Comparison of ENCODE assay signal across 8 mouse cellular contexts in genomic region chr4:119734352-119734751, GRCm38 (mm10). TPM values are rescaled to one million over a fixed set of nuclear protein-coding genes. Genes with fewer than 3 reads are reported as not detected.
DNase-seq lines count a peak whose midpoint lies in the region; ATAC-seq and TF ChIP-seq lines count a peak whose summit lies in the region.

No protein-coding gene starts in this region.

- ATAC-seq in heart, embryonic 16.5 days (replicated peaks; ENCODE audit: extremely low read depth, insufficient read depth, low FRiP score) = no peak
- no peak for ATAC-seq in liver, postnatal 0 days

- H3K9ac ChIP-seq in heart, adult 2 months (ENCODE audit: low read depth, low read length) = peak overlapping the region; percentile 89
- H3K9ac ChIP-seq in heart, embryonic 16.5 days (ENCODE audit: low read length) = peak overlapping the region; percentile 82
- H3K9ac ChIP-seq in liver, postnatal 0 days (replicated peaks) = no peak overlapping the region

- no peaks in the 10 kb centered on the region for H3K27me3 ChIP-seq in heart, adult 2 months (ENCODE audit: control insufficient read depth, insufficient read depth, low read length)
- peaks cover 26% of the 10 kb centered on the region for H3K27me3 ChIP-seq in E14TG2a.4 (ENCODE audit: insufficient read depth, low read length)
- H3K27me3 ChIP-seq in heart, embryonic 16.5 days (ENCODE audit: control insufficient read depth, insufficient read depth, low read length) = peaks cover 11% of the 10 kb centered on the region
- peaks cover 13% of the 10 kb centered on the region for H3K27me3 ChIP-seq in liver, postnatal 0 days (ENCODE audit: insufficient read depth, low read length)

- no peaks in the 10 kb centered on the region for H3K79me2 ChIP-seq in heart, adult 2 months (replicated peaks; ENCODE audit: control insufficient read depth, insufficient read depth, low read length)

- intact Hi-C loops in heart, adult 2 months (cut with DNase I) = loop anchor here (5.0 kb wide), 1 partner anchor 192 kb away; no protein-coding TSS in a partner anchor

- no peak for TF ChIP-seq CTCF in heart, adult 2 months (IDR thresholded peaks at IDR 0.05)
- no peak for TF ChIP-seq CTCF in E14TG2a.4 (conservative IDR thresholded peaks at IDR 0.05; ENCODE audit: low read length)
- no peak for TF ChIP-seq CTCF in liver, postnatal 0 days (IDR thresholded peaks at IDR 0.05; ENCODE audit: low read depth)

- H3K9me3 ChIP-seq in E14TG2a.4 (ENCODE audit: low read length) = no peaks in the 10 kb centered on the region
- no peaks in the 10 kb centered on the region for H3K9me3 ChIP-seq in heart, embryonic 16.5 days (replicated peaks; ENCODE audit: control insufficient read depth, low read length)
- H3K9me3 ChIP-seq in liver, postnatal 0 days (ENCODE audit: low read length) = no peaks in the 10 kb centered on the region

- H3K27ac ChIP-seq in heart, adult 2 months = no peak overlapping the region; the same call in 1 of the 2 replicates
- no peak overlapping the region for H3K27ac ChIP-seq in heart, embryonic 16.5 days (ENCODE audit: low read length)
- H3K27ac ChIP-seq in liver, postnatal 0 days (ENCODE audit: low read depth) = no peak overlapping the region

- peaks cover 3% of the 10 kb centered on the region; the same call in 1 of the 2 replicates for H3K4me1 ChIP-seq in heart, adult 2 months (ENCODE audit: control insufficient read depth, insufficient read depth, low read length)
- H3K4me1 ChIP-seq in E14TG2a.4 (replicated peaks; ENCODE audit: low read depth, low read length) = peaks cover 14% of the 10 kb centered on the region
- 0 out of 2 replicates have a peak, but pooled peaks cover 2% of the 10 kb centered on the region for H3K4me1 ChIP-seq in heart, embryonic 16.5 days (ENCODE audit: control insufficient read depth, insufficient read depth, low read length)
- peaks cover 17% of the 10 kb centered on the region for H3K4me1 ChIP-seq in liver, postnatal 0 days (ENCODE audit: insufficient read depth)

- H3K36me3 ChIP-seq in heart, adult 2 months (ENCODE audit: control insufficient read depth, insufficient read depth, low read length) = no peaks in the 10 kb centered on the region
- H3K36me3 ChIP-seq in E14TG2a.4 (ENCODE audit: insufficient read depth, low read length) = no peaks in the 10 kb centered on the region
- no peaks in the 10 kb centered on the region for H3K36me3 ChIP-seq in heart, embryonic 16.5 days (ENCODE audit: control insufficient read depth, insufficient read depth)
- H3K36me3 ChIP-seq in liver, postnatal 0 days (replicated peaks; ENCODE audit: insufficient read depth, low read length) = no peaks in the 10 kb centered on the region

- 35% methylated on average over 4 of the region's 4 CpGs for WGBS in heart, adult 2 months
- WGBS in heart, embryonic 16.5 days = 22% methylated on average over 4 of the region's 4 CpGs
- WGBS in liver, postnatal 0 days (ENCODE audit: insufficient replicate concordance) = 34% methylated on average over 4 of the region's 4 CpGs

- peak overlapping the region; percentile 100 for H3K4me2 ChIP-seq in heart, embryonic 16.5 days (ENCODE audit: low read depth, low read length)
- H3K4me2 ChIP-seq in liver, postnatal 0 days (ENCODE audit: low read depth, low read length) = peak overlapping the region; percentile 95

- DNase-seq in heart, adult 2 months = no peak
- no peak for DNase-seq in heart, postnatal 4 days
- DNase-seq in liver, postnatal 0 days = no peak
- DNase-seq in natural killer cell, adult 2 months (ENCODE audit: low spot score in 2 of 2) = no peak
- DNase-seq in adrenal gland, postnatal 14 days = no peak
- DNase-seq in cerebellum, postnatal 10 days = no peak

- no peak for TF ChIP-seq EP300 in heart, adult 2 months (IDR thresholded peaks at IDR 0.05; ENCODE audit: insufficient read depth, low read depth, low read length)
- no peak for TF ChIP-seq EP300 in liver, postnatal 0 days (IDR thresholded peaks at IDR 0.05; ENCODE audit: low read depth)

- peak overlapping the region; percentile 97 for H3K4me3 ChIP-seq in heart, adult 2 months
- peak overlapping the region; percentile 94 for H3K4me3 ChIP-seq in E14TG2a.4 (replicated peaks; ENCODE audit: low read length)
- peak overlapping the region; percentile 97 for H3K4me3 ChIP-seq in heart, embryonic 16.5 days (ENCODE audit: low read length)
- peak overlapping the region; percentile 75 for H3K4me3 ChIP-seq in liver, postnatal 0 days (ENCODE audit: low read depth, low read length)

- TF ChIP-seq POLR2A in heart, adult 2 months (IDR thresholded peaks at IDR 0.05; ENCODE audit: insufficient read depth, low read depth, low read length) = no peak

RNA-seq across cellular contexts. Expression of gene Hivep3, which starts 0.8 kb away (rescaled TPM):
- total RNA-seq in heart, adult 2 months (2021) = 1 to 10 TPM; 5.1 to 8.2 TPM
- polyA plus RNA-seq in heart, adult 2 months (2012; rRNA removed) = 6.0 and 9.3 TPM in 2 replicates
- 1 to 10 TPM; 6.2 to 7.1 TPM for total RNA-seq in heart, postnatal 4 days (2021)
- 6.1 and 9.4 TPM in 2 replicates for polyA plus RNA-seq in heart, embryonic 16.5 days (2015; fragmentation: Nextera tagmentation; extraction: Ambion mirVana)
- polyA plus RNA-seq in liver, postnatal 0 days (2015; fragmentation: Nextera tagmentation; extraction: Ambion mirVana) = 3.5 and 3.8 TPM in 2 replicates
- total RNA-seq in adrenal gland, postnatal 14 days (2021) = 9.4 and 10.0 TPM in 2 replicates
